8 mouse cellular contexts compared by ENCODE assay signal in genomic region chrX:19167121-19167853, GRCm38 (mm10).
DNase-seq lines count a peak whose midpoint lies in the region; ATAC-seq and TF ChIP-seq lines count a peak whose summit lies in the region.

No protein-coding gene starts in this region.

- H3K4me3 ChIP-seq in spleen, adult 2 months (ENCODE audit: extremely low read depth, insufficient read depth, insufficient read length): peak overlapping the region; percentile 52
- H3K4me3 ChIP-seq in forebrain, embryonic 16.5 days (replicated peaks; ENCODE audit: low read length): peak overlapping the region; percentile 27
- H3K4me3 ChIP-seq in hindbrain, postnatal 0 days (ENCODE audit: low read length): peak overlapping the region; percentile 27
- peak overlapping the region; percentile 43 for H3K4me3 ChIP-seq in lung, embryonic 16.5 days (ENCODE audit: low read length)
- H3K4me3 ChIP-seq in olfactory bulb, adult 2 months (ENCODE audit: insufficient read depth, low read depth, low read length): peak overlapping the region; percentile 29; the same call in 1 of the 2 replicates

- no peak for TF ChIP-seq CTCF in spleen, adult 2 months (IDR thresholded peaks at IDR 0.05; ENCODE audit: extremely low read depth, insufficient read depth, insufficient read length, insufficient replicate concordance)
- TF ChIP-seq CTCF in brain, embryonic 14.5 days (IDR thresholded peaks at IDR 0.05; ENCODE audit: borderline replicate concordance, extremely low read depth, insufficient read depth, insufficient read length): no peak
- no peak for TF ChIP-seq CTCF in hindbrain, postnatal 0 days (IDR thresholded peaks at IDR 0.05; ENCODE audit: low read depth)
- no peak for TF ChIP-seq CTCF in olfactory bulb, adult 2 months (IDR thresholded peaks at IDR 0.05; ENCODE audit: insufficient read depth, low read depth, low read length)

- no peak for DNase-seq in spleen, adult 2 months (ENCODE audit: low read depth in 1 of 2, low spot score in 2 of 2)
- no peak for DNase-seq in spleen, postnatal 4 days (ENCODE audit: low spot score in 2 of 2)
- DNase-seq in brain, embryonic 14.5 days (ENCODE audit: low read depth): peak; percentile 52
- DNase-seq in hindbrain, postnatal 0 days (ENCODE audit: low spot score): peak; percentile 22
- DNase-seq in MN1 (ENCODE audit: low spot score): no peak

- no peak for TF ChIP-seq POLR2A in spleen, adult 2 months (IDR thresholded peaks at IDR 0.05; ENCODE audit: low read depth, low read length)
- no peak for TF ChIP-seq POLR2A in brain, embryonic 14.5 days (IDR thresholded peaks at IDR 0.05; ENCODE audit: borderline replicate concordance, extremely low read depth, insufficient read depth, insufficient read length, poor library complexity, severe bottlenecking)
- TF ChIP-seq POLR2A in olfactory bulb, adult 2 months (IDR thresholded peaks at IDR 0.05; ENCODE audit: insufficient read depth, low read depth, low read length): no peak

- H3K4me1 ChIP-seq in spleen, adult 2 months (ENCODE audit: control insufficient read depth, insufficient read depth, insufficient read length): no peaks in the 10 kb centered on the region; the same call in 1 of the 2 replicates
- H3K4me1 ChIP-seq in forebrain, embryonic 16.5 days (replicated peaks; ENCODE audit: control insufficient read depth, insufficient read depth, low read length): no peaks in the 10 kb centered on the region
- no peaks in the 10 kb centered on the region for H3K4me1 ChIP-seq in hindbrain, postnatal 0 days (ENCODE audit: insufficient read depth, low read length)
- no peaks in the 10 kb centered on the region for H3K4me1 ChIP-seq in lung, embryonic 16.5 days (replicated peaks; ENCODE audit: control insufficient read depth, insufficient read depth, low read length)
- no peaks in the 10 kb centered on the region for H3K4me1 ChIP-seq in olfactory bulb, adult 2 months (ENCODE audit: control insufficient read depth, insufficient read depth, low read length)

- no peaks in the 10 kb centered on the region for H3K27me3 ChIP-seq in spleen, adult 2 months (ENCODE audit: control insufficient read depth, insufficient read depth, low read length)
- no peaks in the 10 kb centered on the region for H3K27me3 ChIP-seq in forebrain, embryonic 16.5 days (replicated peaks; ENCODE audit: control insufficient read depth, insufficient read depth, low read length)
- H3K27me3 ChIP-seq in hindbrain, postnatal 0 days (ENCODE audit: insufficient read depth, low read length): no peaks in the 10 kb centered on the region
- no peaks in the 10 kb centered on the region for H3K27me3 ChIP-seq in lung, embryonic 16.5 days (ENCODE audit: control insufficient read depth, insufficient read depth, low read depth, low read length)

- WGBS in spleen, adult 2 months: 38% methylated on average over 12 of the region's 12 CpGs
- 45% methylated on average over 12 of the region's 12 CpGs for WGBS in forebrain, embryonic 16.5 days
- WGBS in hindbrain, postnatal 0 days: 52% methylated on average over 12 of the region's 12 CpGs
- 35% methylated on average over 12 of the region's 12 CpGs for WGBS in lung, embryonic 16.5 days
- WGBS in olfactory bulb, adult 2 months: 37% methylated on average over 12 of the region's 12 CpGs

- H3K27ac ChIP-seq in spleen, adult 2 months (ENCODE audit: insufficient read depth, low read length): peak overlapping the region; percentile 38; the same call in 1 of the 2 replicates
- H3K27ac ChIP-seq in forebrain, embryonic 16.5 days (ENCODE audit: low read length): no peak overlapping the region
- no peak overlapping the region for H3K27ac ChIP-seq in hindbrain, postnatal 0 days
- peak overlapping the region; percentile 30 for H3K27ac ChIP-seq in lung, embryonic 16.5 days (ENCODE audit: low read length)
- H3K27ac ChIP-seq in olfactory bulb, adult 2 months (ENCODE audit: insufficient read depth, low read depth, low read length): 0 out of 2 replicates have a peak overlapping the region, but pooled peaks have one; percentile 44

- no peaks in the 10 kb centered on the region for H3K9me3 ChIP-seq in forebrain, embryonic 16.5 days (ENCODE audit: control insufficient read depth, low read length)
- H3K9me3 ChIP-seq in hindbrain, postnatal 0 days (ENCODE audit: low read length): no peaks in the 10 kb centered on the region
- H3K9me3 ChIP-seq in lung, embryonic 16.5 days (ENCODE audit: control insufficient read depth, low read length): no peaks in the 10 kb centered on the region

- peak overlapping the region; percentile 15 for H3K9ac ChIP-seq in forebrain, embryonic 16.5 days (replicated peaks; ENCODE audit: low read depth, low read length)
- H3K9ac ChIP-seq in hindbrain, postnatal 0 days (replicated peaks; ENCODE audit: low read length): no peak overlapping the region
- peak overlapping the region; percentile 39; the same call in 1 of the 2 replicates for H3K9ac ChIP-seq in lung, embryonic 16.5 days (ENCODE audit: low read length)

- no peaks in the 10 kb centered on the region for H3K36me3 ChIP-seq in spleen, adult 2 months (ENCODE audit: control insufficient read depth, insufficient read depth, low read length)
- no peaks in the 10 kb centered on the region for H3K36me3 ChIP-seq in forebrain, embryonic 16.5 days (ENCODE audit: control insufficient read depth, insufficient read depth)
- H3K36me3 ChIP-seq in hindbrain, postnatal 0 days (ENCODE audit: insufficient read depth, low read length): no peaks in the 10 kb centered on the region
- H3K36me3 ChIP-seq in lung, embryonic 16.5 days (ENCODE audit: control insufficient read depth, insufficient read depth, low read length): no peaks in the 10 kb centered on the region

- peak; percentile 68 for ATAC-seq in forebrain, embryonic 16.5 days
- ATAC-seq in hindbrain, postnatal 0 days: peak; percentile 81
- ATAC-seq in lung, embryonic 16.5 days (ENCODE audit: low read depth): peak; percentile 84

- peak overlapping the region; percentile 51 for H3K4me2 ChIP-seq in forebrain, embryonic 16.5 days (ENCODE audit: low read length)
- H3K4me2 ChIP-seq in hindbrain, postnatal 0 days (ENCODE audit: low read depth, low read length): peak overlapping the region; percentile 50
- peak overlapping the region; percentile 47 for H3K4me2 ChIP-seq in lung, embryonic 16.5 days (ENCODE audit: low read depth, low read length)

Comparison
In these comparisons a context has a peak if more than half of its experiments do, and no peak if none do; other contexts are left out.
1. DNase-seq: peak in brain, embryonic 14.5 days (single experiment) and hindbrain, postnatal 0 days (single experiment); none in spleen, adult 2 months (0 of 2), spleen, postnatal 4 days (0 of 2) and MN1 (single experiment).
2. H3K27ac ChIP-seq: peak in spleen, adult 2 months (single experiment), lung, embryonic 16.5 days (single experiment) and olfactory bulb, adult 2 months (single experiment); none in forebrain, embryonic 16.5 days (single experiment) and hindbrain, postnatal 0 days (single experiment).
3. Peak in every context shown above with its lines, with median percentiles within 50 percentile points of each other: H3K4me3 ChIP-seq, ATAC-seq and H3K4me2 ChIP-seq.